Mouse (Mus musculus): ENCODE data around the gene Snx3.

Gene Snx3

DNA sequence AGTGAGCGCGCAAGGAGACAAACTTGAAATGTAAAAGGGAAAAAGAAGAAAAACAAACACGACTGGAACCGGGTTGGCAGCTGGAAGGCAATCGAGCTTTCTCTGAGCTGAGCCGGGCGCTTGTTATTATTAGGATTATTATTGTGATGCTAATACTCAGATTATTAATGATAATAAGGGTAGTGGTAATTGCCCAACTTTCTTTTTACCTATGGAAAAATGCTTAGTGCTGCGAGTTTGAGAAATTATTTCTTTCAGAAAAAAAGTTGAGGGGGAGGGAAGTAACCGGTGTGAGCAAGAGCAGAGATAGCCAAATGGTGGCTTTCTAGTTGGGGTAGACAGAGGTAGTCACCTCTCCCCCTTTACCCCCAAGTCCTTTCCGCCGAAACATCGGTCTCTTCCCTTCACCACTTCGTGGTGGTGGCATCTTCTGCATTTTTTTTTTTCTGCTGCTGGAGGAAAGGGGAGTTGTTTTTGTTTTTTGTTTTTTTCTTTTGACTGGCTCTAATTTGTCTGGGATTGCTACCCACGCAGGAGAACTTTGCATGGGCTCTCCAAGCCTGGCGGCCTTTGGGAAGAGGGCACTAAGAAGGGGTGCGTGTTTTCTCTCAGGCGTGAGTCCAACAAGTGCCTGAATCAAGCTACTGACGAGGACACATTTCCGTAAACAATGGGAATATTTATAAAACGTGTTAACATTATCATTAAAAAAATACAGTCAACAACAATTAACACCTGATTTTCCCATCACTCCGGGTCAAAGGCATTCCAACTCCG is 77.1 kb downstream of the Snx3 start:
- no peak for DNase-seq (ENCODE audit: low read depth, low spot score)

DNA sequence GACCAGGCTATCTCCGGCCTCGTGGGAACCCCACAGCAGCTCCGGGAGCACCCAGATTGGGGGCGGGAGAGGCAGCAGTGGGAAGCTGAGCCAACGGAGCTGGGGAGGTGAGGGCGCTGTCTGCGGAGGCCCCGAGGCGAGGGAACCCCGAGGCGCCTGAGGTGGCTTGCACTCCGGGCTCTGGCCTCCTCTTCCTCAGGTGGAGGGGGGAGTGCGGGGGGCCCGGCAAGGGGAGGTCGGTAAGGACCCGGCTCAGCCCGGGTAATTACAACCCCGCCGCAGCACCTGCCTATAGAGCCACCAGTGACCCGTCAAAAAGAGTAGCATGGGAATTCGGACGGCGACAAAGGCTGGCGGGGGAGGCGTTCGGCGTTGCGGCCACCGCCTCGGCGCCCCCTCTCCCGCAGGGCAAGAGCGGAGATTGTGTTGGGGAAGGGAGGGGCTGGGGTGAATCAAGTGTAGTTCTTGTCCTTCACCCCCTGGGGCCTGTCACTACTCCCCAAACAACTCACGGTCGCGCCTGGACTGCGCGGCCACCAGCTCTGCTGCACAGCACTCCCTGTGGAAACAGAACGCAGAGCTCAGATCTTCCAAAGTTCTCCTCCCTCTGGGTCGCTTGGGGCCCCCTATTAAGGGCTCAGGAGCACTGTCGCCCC is 77.8 kb downstream of the Snx3 start:
- DNase-seq (ENCODE audit: low read depth, low spot score), result no peak

DNA sequence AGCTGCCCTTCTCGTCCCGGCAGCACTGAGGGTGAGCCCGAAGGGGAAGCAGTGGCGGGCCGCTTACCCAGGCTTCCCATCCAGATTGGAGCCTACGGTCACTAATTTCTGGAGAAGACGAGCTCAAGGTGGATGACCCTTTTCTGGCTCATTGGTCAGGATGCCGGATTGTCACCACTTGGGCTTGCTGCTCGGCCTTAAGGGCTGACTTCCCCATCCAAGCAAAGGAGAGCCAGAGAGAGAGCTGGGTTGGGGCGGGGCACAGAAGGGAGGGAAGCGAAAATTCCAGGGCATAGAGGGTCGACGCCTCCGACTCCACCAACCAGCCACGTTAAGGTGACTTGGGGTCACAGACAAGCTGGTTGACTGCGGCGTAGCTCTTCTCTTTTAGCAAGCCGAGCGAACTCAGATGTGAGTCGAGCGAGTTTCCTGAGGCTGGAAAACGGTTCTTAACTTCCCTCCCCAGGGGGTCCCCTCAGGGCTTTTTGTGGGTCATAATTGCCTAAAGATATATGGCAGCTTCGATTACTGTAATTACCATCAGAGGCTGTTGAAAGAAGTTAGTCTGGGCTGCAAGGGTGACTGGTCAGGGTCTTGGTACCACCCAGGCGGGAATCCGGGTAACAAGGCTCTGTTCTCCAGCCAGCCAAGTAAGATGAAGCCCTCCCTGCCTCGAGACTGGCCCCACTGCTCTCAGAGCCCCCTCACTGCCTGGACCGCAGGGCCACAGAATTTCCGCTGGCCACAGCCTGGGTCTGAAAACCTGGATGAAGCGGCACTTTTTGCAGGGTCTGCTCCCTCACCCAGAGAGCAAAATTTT is 78.5 kb downstream of the Snx3 start:
- DNase-seq (ENCODE audit: low read depth, low spot score), result no peak

DNA sequence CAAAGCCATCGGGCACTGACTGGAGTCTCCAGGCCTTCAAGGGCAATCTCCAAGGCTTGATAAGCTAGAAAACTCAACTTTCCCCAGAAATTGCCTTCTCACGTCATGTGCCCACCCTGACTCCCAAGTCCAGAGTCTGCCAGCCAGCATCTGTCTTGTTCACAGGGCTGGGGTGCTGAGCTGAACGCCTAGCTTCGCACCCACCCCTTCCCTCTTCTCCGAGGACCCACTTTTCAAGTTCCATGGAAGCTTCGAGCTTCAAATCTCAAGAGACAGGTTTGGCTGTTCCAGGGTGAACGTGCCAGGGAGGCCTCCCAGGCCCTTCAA is 79.1 kb downstream of the Snx3 start:
- no peak for DNase-seq (ENCODE audit: low read depth, low spot score)

DNA sequence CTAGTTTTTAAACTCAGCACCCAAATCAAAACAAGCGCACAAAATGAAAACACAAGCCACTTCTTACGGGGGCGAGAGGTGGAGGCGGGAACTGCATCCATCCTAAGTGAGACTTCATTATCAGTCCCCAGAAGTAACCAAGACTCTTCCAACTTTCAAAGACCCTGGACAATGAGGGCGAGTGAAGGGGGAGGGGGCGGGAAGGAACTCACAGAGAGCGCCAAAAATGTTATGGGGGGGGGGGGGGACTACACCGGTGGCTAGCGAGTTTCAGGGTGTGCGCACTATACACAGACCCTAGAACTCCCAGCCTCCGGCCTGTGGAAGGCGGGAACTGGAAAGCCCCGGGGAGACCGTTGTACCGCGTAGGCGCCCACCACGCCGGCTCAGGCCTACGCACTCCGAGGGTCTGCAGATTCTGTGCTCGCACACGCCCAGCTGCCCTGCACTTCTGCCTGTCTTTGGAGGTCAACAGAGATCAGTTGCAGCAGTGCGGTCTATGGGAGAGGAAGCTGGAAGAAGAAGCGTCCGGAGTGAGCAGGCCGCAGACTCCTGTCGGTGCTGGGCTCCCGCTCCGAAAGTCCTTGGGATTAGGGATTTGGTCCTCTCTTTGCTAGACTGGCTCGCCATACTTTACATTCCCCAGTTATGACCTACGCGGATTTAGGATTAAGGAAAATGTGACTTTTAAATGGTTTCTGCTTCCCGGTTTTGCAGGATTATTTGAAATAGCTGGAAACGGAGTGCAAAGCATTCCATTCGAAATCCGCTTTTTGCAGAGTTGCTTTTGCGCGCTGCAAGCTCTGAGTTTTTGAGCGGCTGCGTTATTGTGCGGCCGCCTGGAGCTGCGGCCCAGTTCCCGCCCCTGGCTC is 80.1 kb downstream of the Snx3 start:
- no peak for DNase-seq (ENCODE audit: low read depth, low spot score)

DNA sequence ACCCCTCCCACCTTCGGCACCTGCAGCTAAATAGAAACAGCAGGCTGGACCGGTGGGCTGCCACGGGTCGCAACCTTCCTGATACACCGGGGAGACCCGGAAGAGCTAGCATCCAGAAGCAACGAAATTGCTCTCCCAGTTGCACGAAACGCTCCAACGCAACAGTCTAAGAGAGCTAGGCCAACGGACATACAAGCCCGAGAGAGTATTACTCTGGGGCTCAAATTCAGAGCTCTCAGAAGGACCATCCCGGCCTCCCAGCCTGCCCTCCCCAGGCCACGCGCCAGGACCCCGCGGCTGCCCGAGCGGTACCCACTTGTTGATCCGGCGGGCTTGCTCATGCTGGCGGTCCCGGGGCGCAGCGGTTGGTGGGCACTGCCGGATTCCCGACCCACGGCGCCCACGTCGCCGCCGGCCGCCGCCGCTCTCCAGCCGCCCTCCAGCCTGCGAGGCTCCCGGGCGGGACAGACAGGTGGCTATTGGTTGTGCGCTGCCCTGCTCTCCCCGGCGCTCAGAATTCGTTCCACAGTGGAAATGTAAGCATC is 80.8 kb downstream of the Snx3 start:
- DNase-seq (ENCODE audit: low read depth, low spot score), result no peak

DNA sequence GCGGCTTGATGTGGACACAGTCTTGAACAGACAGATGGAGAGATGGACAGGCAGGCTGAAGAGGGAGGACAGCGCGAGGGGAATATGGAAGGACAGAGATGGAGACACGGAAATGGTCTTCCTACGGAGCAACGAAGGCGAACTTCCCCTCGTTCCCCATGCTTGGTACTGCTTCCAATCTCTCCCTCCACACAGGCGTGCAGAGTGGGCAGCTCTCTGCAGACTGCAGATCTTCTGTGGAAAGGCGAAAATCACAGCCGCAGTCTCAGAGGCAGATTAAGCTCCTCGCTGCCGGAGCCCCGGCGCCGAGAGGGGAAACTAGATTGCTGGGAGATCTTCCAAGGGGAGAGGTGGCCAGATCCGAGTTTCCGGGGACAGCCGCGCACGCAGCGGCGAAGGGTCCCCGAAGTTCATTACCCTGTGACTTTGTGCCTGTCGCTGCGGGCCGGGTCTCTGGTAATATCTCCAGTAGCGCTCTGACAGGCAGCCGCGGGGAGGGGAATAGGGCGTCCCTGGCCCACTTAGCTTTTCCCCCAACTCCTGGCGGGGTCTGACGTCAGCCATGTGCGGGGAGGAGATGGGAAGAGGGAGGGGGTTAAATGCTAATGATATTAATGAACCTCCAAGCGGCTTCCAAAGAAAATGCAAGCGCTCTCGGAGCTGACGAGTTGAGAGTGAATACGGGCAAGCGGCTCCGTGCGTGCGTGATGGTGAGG is 81.5 kb downstream of the Snx3 start, which contains the start of the genes Nr2e1 and Ostm1:
Nr2e1 (minus strand) TSS at position 476 of the 716 bp plus-strand sequence.
Ostm1 (plus strand) TSS at position 666 of the 716 bp plus-strand sequence.
- DNase-seq (ENCODE audit: low read depth, low spot score), result peak; percentile 61

DNA sequence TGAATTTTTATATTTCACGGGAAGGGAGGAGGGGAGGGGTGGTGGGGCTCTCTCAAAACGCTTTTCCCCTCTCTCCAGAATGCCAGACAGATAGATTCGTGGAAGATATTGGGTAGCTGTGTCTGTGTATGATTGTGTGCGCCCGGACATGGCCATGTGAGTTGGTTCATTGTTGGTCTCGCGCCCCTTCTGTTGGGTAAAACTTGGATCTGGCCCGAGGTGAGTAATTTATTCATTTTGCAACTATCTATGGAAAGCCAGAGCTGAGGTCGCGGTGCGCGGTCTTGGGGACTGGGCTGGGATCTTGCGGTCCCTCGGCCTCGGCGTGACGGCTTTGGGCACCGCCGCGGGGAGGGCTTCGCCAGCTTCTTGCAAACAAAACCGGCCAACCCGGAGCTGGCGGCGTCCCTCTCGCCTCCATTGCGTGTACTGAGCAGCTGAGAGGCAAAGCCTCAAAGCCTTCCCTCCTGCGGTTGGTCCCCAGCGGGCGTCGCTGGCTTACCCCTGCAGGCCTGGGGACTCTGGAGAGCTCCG is 82.1 kb downstream of the Snx3 start:
- no peak for DNase-seq (ENCODE audit: low read depth, low spot score)

DNA sequence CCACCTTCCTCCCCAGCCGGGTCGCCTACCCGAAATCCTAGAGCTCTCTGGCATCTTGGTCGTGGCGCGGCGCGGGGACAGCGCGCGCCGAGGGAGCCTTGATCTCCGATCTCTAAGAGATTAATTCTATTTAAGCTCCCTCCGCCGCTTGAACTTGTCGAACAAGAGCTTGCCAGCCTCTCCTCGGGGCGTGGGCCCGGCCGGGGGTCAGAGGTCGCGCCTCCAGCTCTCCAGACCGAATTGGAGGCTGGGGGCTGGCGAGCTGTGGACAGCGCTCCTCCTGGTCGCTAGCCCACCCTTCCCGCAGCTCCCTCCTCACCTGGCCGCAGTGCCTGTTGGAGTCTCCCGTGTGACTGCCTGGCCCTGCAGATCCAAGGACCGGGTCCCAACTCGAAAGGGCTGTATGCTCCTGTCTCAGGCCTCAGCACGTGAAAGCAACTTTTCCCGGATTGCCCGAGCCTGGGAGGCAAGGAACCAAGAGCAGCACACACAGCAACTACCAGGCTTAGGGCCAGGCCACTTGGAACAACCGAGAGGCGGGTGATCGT is 82.7 kb downstream of the Snx3 start:
- DNase-seq (ENCODE audit: low read depth, low spot score), result no peak
